Mouse (Mus musculus): ENCODE measurements at regions not wholly inside any gene's neighbourhood (a gene's known extent, or its start where the extent isn't known, plus 50 kb on each side); places are given as distances from the start of the nearest gene placed in this dataset.

GRCm38 (mm10) chr13:47298010-47298409 is 175.6 kb downstream of the Rnf144b start:
- DNase-seq (ENCODE audit: low spot score in 2 of 2), result no peak

- DNase-seq (ENCODE audit: low spot score in 2 of 2), result no peak
Observed at GRCm38 (mm10) chr13:47300486-47300885, 178.0 kb downstream of the Rnf144b start.

- peak in 1 of 2 experiments; percentile 35 for DNase-seq (ENCODE audit: low spot score in 2 of 2)
Observed at GRCm38 (mm10) chr13:47301070-47301469, 178.6 kb downstream of the Rnf144b start.

- DNase-seq (ENCODE audit: low spot score in 2 of 2), result peak in 1 of 2 experiments; percentile 14
Observed at GRCm38 (mm10) chr13:47309492-47309891, 187.0 kb downstream of the Rnf144b start.

GRCm38 (mm10) chr13:47310751-47311202 is 188.3 kb downstream of the Rnf144b start:
- DNase-seq (ENCODE audit: low spot score in 2 of 2), result no peak

GRCm38 (mm10) chr13:47319549-47319948 is 197.1 kb downstream of the Rnf144b start:
- no peak for DNase-seq (ENCODE audit: low spot score in 2 of 2)

GRCm38 (mm10) chr13:47321876-47322275 is 199.4 kb downstream of the Rnf144b start:
- no peak for DNase-seq (ENCODE audit: low spot score in 2 of 2)

GRCm38 (mm10) chr13:47335996-47336684 is 213.7 kb downstream of the Rnf144b start:
- DNase-seq (ENCODE audit: low spot score in 2 of 2), result peak; percentile 46 to 66

GRCm38 (mm10) chr13:47336865-47337441 is 214.5 kb downstream of the Rnf144b start:
- DNase-seq (ENCODE audit: low spot score in 2 of 2), result peak in 1 of 2 experiments; percentile 52

- no peak for DNase-seq (ENCODE audit: low spot score in 2 of 2)
Observed at GRCm38 (mm10) chr13:47339411-47339810, 217.0 kb downstream of the Rnf144b start.

- DNase-seq (ENCODE audit: low spot score in 2 of 2), result no peak
Observed at GRCm38 (mm10) chr13:47342361-47342760, 219.9 kb downstream of the Rnf144b start.

GRCm38 (mm10) chr13:47345576-47345975 is 223.1 kb downstream of the Rnf144b start:
- DNase-seq (ENCODE audit: low spot score in 2 of 2), result no peak

GRCm38 (mm10) chr13:47347835-47348234 is 225.4 kb downstream of the Rnf144b start:
- no peak for DNase-seq (ENCODE audit: low spot score in 2 of 2)

GRCm38 (mm10) chr13:47348517-47349145 is 226.2 kb downstream of the Rnf144b start:
- peak; percentile 33 to 88 for DNase-seq (ENCODE audit: low spot score in 2 of 2)

- peak in 1 of 2 experiments; percentile 8 for DNase-seq (ENCODE audit: low spot score in 2 of 2)
Observed at GRCm38 (mm10) chr13:47354446-47354845, 232.0 kb downstream of the Rnf144b start.

- no peak for DNase-seq (ENCODE audit: low spot score in 2 of 2)
Observed at GRCm38 (mm10) chr13:47355169-47355568, 232.7 kb downstream of the Rnf144b start.

GRCm38 (mm10) chr13:47358986-47359385 is 236.5 kb downstream of the Rnf144b start:
- no peak for DNase-seq (ENCODE audit: low spot score in 2 of 2)

GRCm38 (mm10) chr13:47365776-47366175 is 243.3 kb downstream of the Rnf144b start:
- DNase-seq (ENCODE audit: low spot score in 2 of 2), result no peak

GRCm38 (mm10) chr13:47368041-47368823 is 245.8 kb downstream of the Rnf144b start:
- no peak for DNase-seq (ENCODE audit: low spot score in 2 of 2)

GRCm38 (mm10) chr13:47374583-47374982 is 252.1 kb downstream of the Rnf144b start:
- DNase-seq (ENCODE audit: low spot score in 2 of 2), result no peak

- no peak for DNase-seq (ENCODE audit: low spot score in 2 of 2)
Observed at GRCm38 (mm10) chr13:47391023-47391422, 268.6 kb downstream of the Rnf144b start.

- DNase-seq (ENCODE audit: low spot score in 2 of 2), result no peak
Observed at GRCm38 (mm10) chr13:47397726-47398350, 275.4 kb downstream of the Rnf144b start.

All from left cerebral cortex, adult 9 months (tissue).